Mouse (Mus musculus): ENCODE data around the gene Nrf1. TPM values are rescaled to one million over a fixed set of nuclear protein-coding genes. Genes with fewer than 3 reads are reported as not detected.

Gene Nrf1
- polyA plus RNA-seq, 1 experiment from 2014 or later = 49.8 TPM

DNA sequence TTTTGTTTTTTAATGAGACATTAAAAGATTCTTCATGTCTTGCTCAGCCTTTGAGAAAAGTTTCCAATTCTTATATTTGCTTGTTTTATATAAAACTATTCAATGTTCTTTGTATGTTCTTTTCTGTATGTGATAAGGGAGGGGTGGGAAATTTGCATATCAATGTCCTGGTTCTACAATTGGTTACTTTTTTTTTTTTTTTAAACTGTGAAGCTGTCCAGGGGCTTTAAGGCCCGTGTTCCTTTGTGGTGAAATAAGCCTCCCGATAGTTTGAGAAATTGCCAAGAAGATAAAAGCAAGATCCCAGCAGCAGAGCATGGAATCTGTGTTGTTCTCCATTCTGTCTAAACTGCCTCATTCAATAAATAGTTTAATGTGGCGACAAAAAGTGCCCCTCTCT is 105.3 kb downstream of the Nrf1 start:
- no peaks in the 10 kb centered on the region for H3K4me1 ChIP-seq
- H3K27me3 ChIP-seq (replicated peaks) = no peaks in the 10 kb centered on the region
- H3K9ac ChIP-seq = no peak overlapping the region
- no peak overlapping the region for H3K27ac ChIP-seq
- no peak for ATAC-seq (ENCODE audit: insufficient read depth, low FRiP score, low read depth)
- H3K4me3 ChIP-seq (replicated peaks) = no peak overlapping the region
- WGBS = 71% methylated on average over 3 of the region's 3 CpGs
- no peaks in the 10 kb centered on the region for H3K9me3 ChIP-seq
- H3K36me3 ChIP-seq = peaks cover 6% of the 10 kb centered on the region; the same call in 1 of the 2 replicates
- no peak overlapping the region for H3K4me2 ChIP-seq

DNA sequence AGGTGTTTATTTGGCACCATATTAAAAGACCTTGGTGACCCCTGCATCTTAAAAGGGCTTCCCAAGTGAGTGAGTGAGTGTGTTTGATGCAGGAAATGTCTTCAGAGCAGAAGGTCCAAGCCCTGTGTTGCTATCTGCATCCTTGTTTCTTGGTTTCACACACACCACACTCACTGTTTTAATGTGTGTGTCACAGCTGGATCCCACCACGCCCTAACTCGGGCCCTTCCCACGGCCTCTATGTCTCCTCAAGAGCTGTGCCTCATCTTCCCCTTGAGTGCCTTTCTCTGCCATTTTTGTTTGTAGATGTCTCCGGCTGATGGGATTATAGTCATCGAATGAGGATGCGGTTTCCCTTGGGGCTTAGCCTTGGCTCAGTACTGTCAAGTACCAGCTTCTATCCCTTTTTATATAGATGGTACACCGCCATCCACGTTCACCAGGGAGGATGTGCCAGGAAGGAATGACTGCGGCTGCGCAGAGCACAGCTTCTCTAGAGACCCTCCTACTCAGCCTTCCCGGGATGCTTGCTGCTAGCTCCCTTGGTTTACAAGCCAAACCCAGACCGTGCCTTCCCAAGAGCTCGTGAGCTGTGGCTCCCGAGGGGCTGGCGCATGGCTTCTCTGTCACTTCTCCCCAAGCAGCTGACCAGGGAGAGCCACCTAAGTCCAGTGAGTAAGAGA is 106.1 kb downstream of the Nrf1 start:
- H3K4me2 ChIP-seq = no peak overlapping the region
- H3K4me1 ChIP-seq = no peaks in the 10 kb centered on the region
- 90% methylated on average over 15 of the region's 15 CpGs for WGBS
- H3K27me3 ChIP-seq (replicated peaks) = no peaks in the 10 kb centered on the region
- peaks cover 6% of the 10 kb centered on the region; the same call in 1 of the 2 replicates for H3K36me3 ChIP-seq
- no peak for ATAC-seq (ENCODE audit: insufficient read depth, low FRiP score, low read depth)
- no peak overlapping the region for H3K9ac ChIP-seq
- H3K9me3 ChIP-seq = no peaks in the 10 kb centered on the region
- H3K4me3 ChIP-seq (replicated peaks) = no peak overlapping the region
- no peak overlapping the region for H3K27ac ChIP-seq

DNA sequence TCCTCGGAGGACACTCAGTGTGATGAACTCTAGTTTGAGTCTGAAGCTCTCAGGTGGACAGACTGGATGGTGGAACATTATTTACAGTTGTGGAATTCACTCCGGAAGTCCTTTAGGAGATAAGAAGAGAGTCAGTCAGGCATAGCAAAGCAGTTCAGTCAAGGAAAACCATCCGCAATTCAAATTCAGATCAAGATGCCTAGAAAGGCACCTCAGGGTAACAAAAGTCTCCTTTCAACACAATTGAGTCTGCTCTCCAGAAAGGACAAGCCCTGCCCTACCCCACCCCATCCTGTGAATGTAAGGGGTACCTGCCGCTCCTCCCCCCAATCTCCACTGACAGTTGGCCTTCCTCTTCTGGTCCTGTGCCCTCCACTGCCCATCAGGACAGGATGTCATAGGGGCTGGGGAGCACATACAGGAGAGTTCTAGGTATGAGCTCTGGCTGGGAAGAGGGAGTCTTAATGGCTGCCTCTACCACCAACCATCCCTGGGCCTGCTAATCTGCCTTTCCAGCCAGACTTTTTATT is 111.8 kb downstream of the Nrf1 start:
- Histone ChIP-seq H3K4me1 (peaks cover 3% of the 10 kb centered on the region), H3K27me3 (replicated peaks) (no peaks in the 10 kb centered on the region), H3K36me3 (no peaks in the 10 kb centered on the region), H3K4me2 (no peak overlapping the region), H3K9ac (no peak overlapping the region), H3K27ac (no peak overlapping the region), H3K9me3 (no peaks in the 10 kb centered on the region), H3K4me3 (replicated peaks) (no peak overlapping the region)
- 80% methylated on average over 4 of the region's 4 CpGs for WGBS
- ATAC-seq (ENCODE audit: insufficient read depth, low FRiP score, low read depth) = no peak

DNA sequence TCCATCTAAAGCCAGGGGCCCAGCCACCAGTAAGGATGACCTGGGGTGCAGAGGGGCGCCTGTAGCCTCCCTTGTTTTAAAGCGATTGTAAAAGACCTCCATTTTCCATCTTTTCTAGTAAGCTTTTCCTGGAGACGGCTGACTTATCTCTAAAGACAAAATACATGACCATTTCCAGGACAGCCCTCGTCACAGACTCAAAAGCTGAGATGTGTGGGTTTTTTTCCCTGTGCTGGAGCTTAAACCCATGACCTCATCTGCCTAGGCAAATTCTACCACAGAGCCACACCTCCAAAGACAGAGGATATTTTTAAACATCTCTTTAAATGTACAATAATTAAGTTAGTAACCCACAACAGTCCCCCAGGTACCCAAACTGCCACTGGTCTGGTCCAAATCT is 112.6 kb downstream of the Nrf1 start:
- H3K36me3 ChIP-seq = no peaks in the 10 kb centered on the region
- WGBS = 71% methylated on average over 4 of the region's 4 CpGs
- no peak for ATAC-seq (ENCODE audit: insufficient read depth, low FRiP score, low read depth)

DNA sequence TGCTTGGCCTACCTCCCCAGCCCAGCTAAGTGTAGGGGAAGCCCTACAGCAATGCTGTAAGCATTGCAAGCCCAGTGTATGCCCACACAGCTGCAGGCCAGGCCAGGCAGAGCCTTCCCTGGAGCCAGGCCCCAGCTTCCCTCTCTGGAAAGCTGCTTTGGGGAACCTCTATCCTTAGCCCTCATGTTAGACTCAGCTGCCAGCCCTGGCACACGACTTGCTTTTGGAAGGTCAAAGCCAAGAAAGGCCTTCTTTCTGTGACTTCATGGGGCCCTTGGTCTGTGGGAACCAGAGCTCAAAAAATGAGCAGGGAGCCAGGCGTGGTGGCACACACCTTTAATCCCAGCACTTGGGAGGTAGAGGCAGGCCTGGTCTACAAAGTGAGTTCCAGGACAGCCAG is 113.8 kb downstream of the Nrf1 start:
- H3K4me1 ChIP-seq = peaks cover 3% of the 10 kb centered on the region
- H3K9me3 ChIP-seq = no peaks in the 10 kb centered on the region
- no peak overlapping the region for H3K4me3 ChIP-seq (replicated peaks)
- H3K36me3 ChIP-seq = no peaks in the 10 kb centered on the region
- H3K27me3 ChIP-seq (replicated peaks) = no peaks in the 10 kb centered on the region
- ATAC-seq (ENCODE audit: insufficient read depth, low FRiP score, low read depth) = no peak
- 74% methylated on average over 2 of the region's 2 CpGs for WGBS
- H3K9ac ChIP-seq = no peak overlapping the region
- no peak overlapping the region for H3K27ac ChIP-seq
- H3K4me2 ChIP-seq = no peak overlapping the region

More for the DNA sequence above, 112.6 kb downstream of the Nrf1 start:
- H3K4me3 ChIP-seq (replicated peaks) = no peak overlapping the region
- H3K9ac ChIP-seq = no peak overlapping the region
- no peaks in the 10 kb centered on the region for H3K9me3 ChIP-seq
- H3K4me1 ChIP-seq = peaks cover 3% of the 10 kb centered on the region
- H3K4me2 ChIP-seq = no peak overlapping the region
- H3K27ac ChIP-seq = no peak overlapping the region
- H3K27me3 ChIP-seq (replicated peaks) = no peaks in the 10 kb centered on the region

DNA sequence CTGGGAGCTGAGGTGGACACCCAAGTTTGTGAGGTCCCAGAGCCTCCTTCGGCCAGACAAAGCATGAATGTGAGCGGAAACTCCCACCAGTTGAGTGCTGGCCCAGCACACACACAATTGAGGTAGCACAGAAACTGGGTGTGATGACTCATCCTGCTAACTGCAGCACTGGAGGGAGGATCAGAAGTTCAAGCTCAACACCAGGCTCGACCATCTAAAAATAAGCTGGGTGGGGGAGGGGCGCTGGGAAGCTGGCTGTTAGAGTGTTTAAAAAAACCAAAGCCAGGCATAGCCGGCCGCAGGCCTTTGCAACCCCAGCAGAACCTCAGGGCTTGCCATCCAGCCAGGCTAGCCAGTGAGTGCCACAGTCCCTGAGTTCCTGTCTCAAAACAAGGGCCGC is 114.3 kb downstream of the Nrf1 start:
- H3K9ac ChIP-seq = no peak overlapping the region
- no peak overlapping the region for H3K4me2 ChIP-seq
- no peaks in the 10 kb centered on the region for H3K27me3 ChIP-seq (replicated peaks)
- H3K27ac ChIP-seq = no peak overlapping the region
- WGBS = 45% methylated on average over 7 of the region's 7 CpGs
- peaks cover 3% of the 10 kb centered on the region for H3K4me1 ChIP-seq
- no peaks in the 10 kb centered on the region for H3K36me3 ChIP-seq
- H3K9me3 ChIP-seq = no peaks in the 10 kb centered on the region
- H3K4me3 ChIP-seq (replicated peaks) = no peak overlapping the region
- ATAC-seq (ENCODE audit: insufficient read depth, low FRiP score, low read depth) = no peak

DNA sequence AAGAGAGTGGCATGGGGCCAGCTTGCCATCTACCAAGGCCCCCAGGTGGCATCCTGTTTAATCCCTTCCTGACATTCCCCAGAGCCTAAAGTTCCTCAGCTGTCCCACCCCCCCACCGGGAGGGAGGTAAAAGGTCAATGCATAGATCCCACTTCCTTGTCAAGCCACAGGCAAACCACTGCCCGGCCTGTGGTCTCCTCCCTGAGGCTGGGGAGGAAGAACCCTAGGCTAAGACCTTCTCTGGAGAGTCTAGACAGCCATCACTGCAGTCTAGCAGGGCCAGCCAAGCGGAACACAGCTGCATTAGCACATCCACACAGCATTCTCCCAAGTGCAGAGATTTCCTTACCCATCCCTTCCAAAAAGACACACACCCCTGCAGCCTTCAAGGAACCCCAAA is 118.6 kb downstream of the Nrf1 start:
- H3K4me1 ChIP-seq = peaks cover 3% of the 10 kb centered on the region
- no peak overlapping the region for H3K4me2 ChIP-seq
- 54% methylated on average over 3 of the region's 3 CpGs for WGBS
- no peak overlapping the region for H3K9ac ChIP-seq
- peaks cover 14% of the 10 kb centered on the region for H3K27me3 ChIP-seq (replicated peaks)
- no peaks in the 10 kb centered on the region for H3K36me3 ChIP-seq
- no peaks in the 10 kb centered on the region for H3K9me3 ChIP-seq
- no peak overlapping the region for H3K4me3 ChIP-seq (replicated peaks)
- ATAC-seq (ENCODE audit: insufficient read depth, low FRiP score, low read depth) = no peak
- no peak overlapping the region for H3K27ac ChIP-seq

DNA sequence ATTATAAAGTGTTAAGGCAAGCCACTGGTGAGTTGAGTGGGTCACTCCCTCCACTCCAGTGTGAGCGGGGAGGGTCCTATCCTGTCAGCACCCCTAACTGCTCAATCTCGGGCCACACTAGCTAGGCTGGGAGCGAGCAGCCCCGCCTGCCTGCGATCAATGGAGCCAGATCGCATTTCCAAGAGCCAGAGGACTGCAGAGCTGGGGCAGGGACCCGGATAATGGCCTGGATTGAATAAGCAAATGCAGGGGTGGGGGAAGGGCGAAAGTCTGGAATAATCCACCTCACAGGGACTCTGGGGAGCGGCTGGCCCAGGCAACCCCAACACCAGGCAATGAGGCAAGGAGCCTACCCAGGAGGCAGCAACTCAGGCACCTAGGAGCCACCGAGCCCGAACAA is 119.4 kb downstream of the Nrf1 start:
- WGBS = 39% methylated on average over 11 of the region's 11 CpGs
- H3K36me3 ChIP-seq = no peaks in the 10 kb centered on the region
- ATAC-seq (ENCODE audit: insufficient read depth, low FRiP score, low read depth) = no peak
- H3K9ac ChIP-seq = no peak overlapping the region
- H3K27ac ChIP-seq = no peak overlapping the region
- H3K4me3 ChIP-seq (replicated peaks) = no peak overlapping the region
- H3K27me3 ChIP-seq (replicated peaks) = peaks cover 22% of the 10 kb centered on the region
- no peaks in the 10 kb centered on the region for H3K9me3 ChIP-seq
- H3K4me2 ChIP-seq = no peak overlapping the region
- peaks cover 1% of the 10 kb centered on the region for H3K4me1 ChIP-seq

DNA sequence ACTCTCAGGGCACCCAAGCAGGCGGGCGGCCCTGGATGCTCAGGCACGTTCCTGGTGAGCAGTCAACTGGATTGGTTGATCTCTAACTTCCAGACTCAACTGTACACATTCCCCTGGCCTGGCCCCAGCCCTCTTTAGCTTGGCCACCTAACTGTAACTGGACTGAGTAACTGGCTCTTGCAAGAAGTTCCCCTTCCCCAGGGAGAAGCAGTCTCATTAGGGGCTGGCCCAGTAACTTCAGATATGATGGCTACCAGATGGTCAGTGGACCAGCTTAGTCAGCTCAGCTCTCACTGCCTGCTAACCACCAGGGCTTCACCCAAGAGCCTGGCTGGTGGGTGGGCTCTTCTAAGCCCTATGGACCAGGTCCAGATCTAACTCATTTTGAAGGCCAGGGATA is 120.5 kb downstream of the Nrf1 start:
- H3K4me3 ChIP-seq (replicated peaks) = no peak overlapping the region
- H3K4me2 ChIP-seq = no peak overlapping the region
- no peak for ATAC-seq (ENCODE audit: insufficient read depth, low FRiP score, low read depth)
- H3K9me3 ChIP-seq = no peaks in the 10 kb centered on the region
- no peaks in the 10 kb centered on the region for H3K36me3 ChIP-seq
- 83% methylated on average over 3 of the region's 3 CpGs for WGBS
- peaks cover 6% of the 10 kb centered on the region for H3K4me1 ChIP-seq
- H3K9ac ChIP-seq = no peak overlapping the region
- H3K27me3 ChIP-seq (replicated peaks) = peaks cover 30% of the 10 kb centered on the region
- no peak overlapping the region for H3K27ac ChIP-seq

DNA sequence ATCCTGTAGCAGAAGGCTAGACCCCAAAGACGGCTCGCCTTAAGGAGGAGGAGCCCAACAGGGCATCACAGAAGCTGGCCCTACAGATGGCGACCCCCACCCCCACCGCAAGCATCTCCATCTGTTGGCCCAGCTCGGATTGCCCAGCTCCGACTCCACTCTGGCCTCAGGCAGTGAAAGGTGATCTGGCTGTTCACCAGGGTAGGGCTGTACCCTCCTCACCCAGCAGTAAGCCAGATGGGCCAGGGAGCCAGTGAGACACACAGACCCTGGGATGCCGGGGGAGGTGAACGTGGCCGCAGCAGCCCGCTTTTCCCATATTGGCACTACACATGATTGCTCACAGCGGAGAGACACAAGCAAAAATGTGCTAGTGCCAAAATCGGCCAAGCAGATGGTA is 121.4 kb downstream of the Nrf1 start:
- peaks cover 15% of the 10 kb centered on the region for H3K4me1 ChIP-seq
- no peak overlapping the region for H3K4me2 ChIP-seq
- WGBS = 77% methylated on average over 12 of the region's 12 CpGs
- peaks cover 39% of the 10 kb centered on the region for H3K27me3 ChIP-seq (replicated peaks)
- no peak overlapping the region for H3K4me3 ChIP-seq (replicated peaks)
- H3K9me3 ChIP-seq = no peaks in the 10 kb centered on the region
- no peak overlapping the region for H3K9ac ChIP-seq
- H3K36me3 ChIP-seq = no peaks in the 10 kb centered on the region
- no peak overlapping the region for H3K27ac ChIP-seq
- ATAC-seq (ENCODE audit: insufficient read depth, low FRiP score, low read depth) = no peak

DNA sequence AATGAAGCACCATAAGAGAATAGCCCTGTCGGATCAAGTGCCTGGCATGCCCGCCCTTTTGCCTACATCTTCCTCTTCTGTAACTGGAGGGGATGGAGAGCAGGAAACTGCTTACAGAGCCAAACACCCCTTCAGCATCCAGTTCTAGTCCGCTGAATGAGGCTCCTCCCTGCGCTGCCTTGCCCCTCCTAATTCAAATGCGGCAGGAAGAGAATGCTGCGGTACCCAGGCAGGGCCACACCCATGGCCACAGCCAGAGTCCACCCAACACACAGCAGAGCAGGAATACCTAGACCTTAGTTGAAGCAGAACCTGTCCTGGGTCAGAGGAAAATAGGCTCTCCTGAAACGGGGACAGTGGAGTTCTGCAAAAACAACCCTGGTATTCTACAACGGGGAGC is 123.4 kb downstream of the Nrf1 start:
- ATAC-seq (ENCODE audit: insufficient read depth, low FRiP score, low read depth) = no peak
- Histone ChIP-seq H3K4me2 (no peak overlapping the region), H3K36me3 (no peaks in the 10 kb centered on the region), H3K9ac (no peak overlapping the region), H3K27me3 (replicated peaks) (peaks cover 60% of the 10 kb centered on the region), H3K4me3 (replicated peaks) (no peak overlapping the region), H3K27ac (no peak overlapping the region), H3K4me1 (peaks cover 35% of the 10 kb centered on the region), H3K9me3 (no peaks in the 10 kb centered on the region)
- 35% methylated on average over 8 of the region's 8 CpGs for WGBS

DNA sequence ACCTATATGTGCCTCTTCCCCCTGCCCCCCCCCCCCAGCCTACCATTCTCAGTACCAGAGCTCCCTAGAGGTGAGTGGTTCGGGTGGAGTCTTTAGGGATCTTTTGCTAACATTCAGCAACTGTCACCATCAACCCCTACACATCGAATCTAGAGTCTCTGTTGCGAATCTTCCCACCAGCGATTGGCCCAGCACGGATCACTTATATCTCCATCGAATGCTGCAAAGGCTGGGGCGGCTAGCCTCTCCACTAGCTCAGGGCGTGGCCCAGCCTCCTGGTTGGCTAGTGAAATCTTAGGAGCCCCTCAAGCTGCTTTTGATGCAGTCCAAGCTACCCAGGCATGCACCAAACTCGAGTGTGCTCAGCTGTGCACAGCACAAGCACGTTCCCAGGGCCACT is 124.2 kb downstream of the Nrf1 start:
- 36% methylated on average over 10 of the region's 10 CpGs for WGBS
- peaks cover 67% of the 10 kb centered on the region for H3K27me3 ChIP-seq (replicated peaks)
- ATAC-seq (ENCODE audit: insufficient read depth, low FRiP score, low read depth) = no peak
- H3K4me2 ChIP-seq = no peak overlapping the region
- no peaks in the 10 kb centered on the region for H3K36me3 ChIP-seq
- no peaks in the 10 kb centered on the region for H3K9me3 ChIP-seq
- peaks cover 38% of the 10 kb centered on the region for H3K4me1 ChIP-seq
- no peak overlapping the region for H3K27ac ChIP-seq
- no peak overlapping the region for H3K9ac ChIP-seq
- H3K4me3 ChIP-seq (replicated peaks) = no peak overlapping the region

DNA sequence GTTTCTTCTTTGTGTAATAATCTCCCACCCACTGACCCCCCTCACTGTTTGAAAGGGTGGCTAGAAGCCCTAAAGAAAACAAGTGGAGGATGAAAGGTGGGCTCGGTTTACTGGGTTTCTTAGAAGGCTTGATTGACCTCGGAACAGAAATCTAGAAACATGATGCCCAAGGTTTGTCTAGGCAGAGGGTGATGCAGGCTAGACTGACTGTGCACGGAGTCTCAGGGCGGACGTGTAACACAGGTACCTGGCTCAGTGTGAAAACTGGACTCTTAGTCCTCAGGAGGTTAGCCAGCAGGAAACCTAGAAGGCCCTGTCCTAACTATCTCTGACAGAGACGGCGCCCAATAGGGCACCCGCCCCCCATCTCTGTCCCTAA is 124.6 kb downstream of the Nrf1 start:
- Histone ChIP-seq H3K27me3 (replicated peaks) (peaks cover 72% of the 10 kb centered on the region), H3K9me3 (no peaks in the 10 kb centered on the region), H3K4me2 (peak overlapping the region; percentile 67), H3K27ac (no peak overlapping the region), H3K9ac (no peak overlapping the region), H3K36me3 (no peaks in the 10 kb centered on the region), H3K4me3 (replicated peaks) (peak overlapping the region; percentile 50), H3K4me1 (peaks cover 38% of the 10 kb centered on the region)
- no peak for ATAC-seq (ENCODE audit: insufficient read depth, low FRiP score, low read depth)
- 15% methylated on average over 8 of the region's 8 CpGs for WGBS

Data from stomach, embryonic 15.5 days (tissue).